Mouse (Mus musculus) urinary bladder, postnatal 14 days (tissue): ENCODE data around the gene Rxylt1.

ENCODE experiments used
- DNase-seq: peaks from one replicate; pipeline ENCODE4 v3.0.0; 2021; ENCODE audit warnings: low spot score

Rxylt1 gene

DNA sequence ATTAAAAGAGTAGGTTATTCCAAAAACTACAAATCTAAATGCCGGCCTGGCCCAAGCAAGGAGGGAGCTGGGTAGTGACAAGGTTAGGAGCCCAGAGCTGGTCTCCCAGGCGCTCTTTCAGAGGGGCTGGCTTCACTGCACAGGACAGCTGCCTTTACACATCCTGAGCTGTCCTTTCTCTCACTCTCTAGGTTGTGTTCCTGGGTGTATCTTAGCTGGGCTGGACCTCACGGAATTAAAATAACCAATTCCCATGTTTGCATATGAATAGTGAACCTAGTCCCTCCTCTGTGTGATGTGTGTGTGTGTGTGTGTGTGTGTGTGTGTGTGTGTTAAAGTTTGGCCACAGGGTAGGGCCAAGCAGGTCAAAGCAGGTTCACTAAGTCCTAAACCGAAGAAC is 52.2 kb downstream of the Rxylt1 start:
- no peak for DNase-seq

DNA sequence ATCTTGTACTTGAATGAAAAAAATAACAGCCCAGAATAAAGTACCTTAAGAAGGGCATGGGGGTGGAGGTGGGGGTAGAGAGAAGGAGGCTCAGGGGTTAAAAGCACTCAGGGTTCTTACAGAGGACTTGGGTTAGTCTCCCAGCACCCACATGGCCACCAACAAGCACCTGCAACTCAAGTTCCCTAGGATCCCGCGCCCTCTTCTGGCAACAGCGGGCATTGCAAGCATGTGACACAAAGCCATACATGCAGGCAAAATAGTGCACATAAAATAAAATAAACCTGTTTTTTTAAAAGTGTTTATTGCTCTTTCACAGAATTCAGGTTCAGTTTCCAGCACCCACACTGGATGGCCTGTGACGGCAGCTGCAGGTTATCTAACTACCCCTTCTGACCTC is 56.8 kb downstream of the Rxylt1 start:
- no peak for DNase-seq

- no peak for DNase-seq
These were observed 57.6 kb downstream of the Rxylt1 start for GRCm38 (mm10) chr10:122039566-122039965.

DNA sequence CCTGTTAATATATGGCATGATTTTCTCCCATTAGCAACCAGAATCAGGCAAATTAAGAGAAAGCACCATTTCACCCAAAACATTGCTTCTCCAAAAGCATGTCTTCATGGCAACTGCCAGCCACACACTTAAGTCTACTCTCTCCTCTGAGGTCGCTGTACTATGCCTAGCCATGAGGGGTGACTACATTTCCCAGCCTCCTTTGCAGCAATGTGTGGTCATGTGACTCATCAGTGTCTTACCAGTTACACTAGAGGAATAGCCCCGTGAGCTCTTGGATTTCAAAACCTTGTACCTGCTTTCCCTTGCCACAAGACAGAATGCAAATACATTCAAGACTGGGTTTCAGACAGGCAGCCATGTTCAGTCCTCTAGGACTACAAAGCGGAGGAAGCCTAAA is 58.6 kb downstream of the Rxylt1 start:
- DNase-seq = no peak

DNA sequence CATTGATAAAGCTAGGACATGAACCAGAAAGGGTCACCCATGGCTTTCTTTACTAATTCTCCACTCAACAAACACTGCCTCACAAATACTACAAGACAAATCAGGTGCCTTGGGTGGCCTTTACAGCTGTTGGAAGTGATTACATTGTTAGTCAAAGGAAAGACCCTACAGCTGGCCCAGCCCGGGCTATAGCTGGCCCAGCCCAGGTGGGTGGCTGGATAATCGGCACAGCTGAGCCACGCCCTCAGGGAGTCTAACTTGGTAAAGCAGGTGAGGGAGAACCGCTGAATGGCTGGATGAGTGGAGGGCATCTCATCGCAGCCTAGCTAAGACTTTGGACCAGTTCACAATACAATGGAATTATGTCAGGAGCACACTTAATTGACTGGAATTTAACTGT is 63.9 kb downstream of the Rxylt1 start:
- no peak for DNase-seq

GRCm38 (mm10) chr10:122030420-122030819 is 66.8 kb downstream of the Rxylt1 start:
- DNase-seq = no peak

DNA sequence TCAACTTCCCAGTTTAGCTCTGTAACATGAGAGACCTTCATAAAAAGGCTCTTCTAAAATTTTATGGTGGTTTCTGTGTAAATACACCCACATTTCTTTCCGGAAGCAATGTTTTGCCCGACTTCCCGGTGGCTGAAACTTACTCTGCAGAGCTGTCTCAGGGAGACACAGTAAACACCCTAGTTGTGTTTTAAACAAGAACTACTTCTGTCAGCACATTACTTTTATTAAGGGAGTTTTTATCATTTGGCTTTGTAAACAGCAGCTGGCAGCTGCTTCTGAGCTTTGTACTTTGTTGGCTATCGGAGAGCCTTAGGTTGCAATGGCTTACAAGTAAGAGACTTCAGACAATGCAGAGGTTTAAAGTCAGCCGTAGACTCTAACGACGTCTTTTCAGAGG is 67.4 kb downstream of the Rxylt1 start:
- DNase-seq = no peak
